Mouse (Mus musculus) cerebellum, postnatal 10 days (tissue): Measurements from ENCODE around the gene A730061H03Rik.

Experiments
- DNase-seq, 2 experiments: peaks; one replicate each; pipeline ENCODE4 v3.0.0; 2021; ENCODE audit warnings: mixed read lengths in 2 of 2

Gene A730061H03Rik

GRCm38 (mm10) chr14:55580731-55581130, 20.5 kb upstream of the A730061H03Rik start:
- no peak for DNase-seq

- no peak for DNase-seq
These were observed 19.6 kb upstream of the A730061H03Rik start for GRCm38 (mm10) chr14:55579511-55580496.

- peak; percentile 73 to 76 for DNase-seq
These were observed 18.6 kb upstream of the A730061H03Rik start for GRCm38 (mm10) chr14:55578668-55579269.

- DNase-seq: peak; percentile 92 to 95
These were observed 17.9 kb upstream of the A730061H03Rik start, which contains the start of gene Psme1 for GRCm38 (mm10) chr14:55577871-55578667. Gene Psme1 (plus strand): TSS chr14:55578123.

- DNase-seq: peak; percentile 60
These were observed 16.2 kb upstream of the A730061H03Rik start for GRCm38 (mm10) chr14:55576376-55576775.

GRCm38 (mm10) chr14:55575711-55576110, 15.5 kb upstream of the A730061H03Rik start:
- DNase-seq: no peak

- DNase-seq: no peak
These were observed 15.1 kb upstream of the A730061H03Rik start, which contains the start of gene Fitm1 for GRCm38 (mm10) chr14:55575302-55575701. Gene Fitm1 (plus strand): TSS chr14:55575617.

GRCm38 (mm10) chr14:55571760-55572159, 11.6 kb upstream of the A730061H03Rik start:
- DNase-seq: no peak

GRCm38 (mm10) chr14:55570588-55570987, 10.4 kb upstream of the A730061H03Rik start:
- no peak for DNase-seq

- DNase-seq: no peak
These were observed 7.3 kb upstream of the A730061H03Rik start for GRCm38 (mm10) chr14:55567496-55567895.

GRCm38 (mm10) chr14:55565748-55566147, 5.5 kb upstream of the A730061H03Rik start:
- no peak for DNase-seq

GRCm38 (mm10) chr14:55563249-55563648, 3.0 kb upstream of the A730061H03Rik start:
- DNase-seq: no peak

GRCm38 (mm10) chr14:55561860-55562259, 1.7 kb upstream of the A730061H03Rik start:
- no peak for DNase-seq

GRCm38 (mm10) chr14:55559799-55560201, 406 bp downstream of the A730061H03Rik start, which contains the start of gene Dcaf11:
Gene Dcaf11 (plus strand): TSS chr14:55560006.
- DNase-seq: peak; percentile 94 to 96

- DNase-seq: no peak
These were observed 1.3 kb downstream of the A730061H03Rik start for GRCm38 (mm10) chr14:55558740-55559448.

GRCm38 (mm10) chr14:55557587-55557986, 2.6 kb downstream of the A730061H03Rik start:
- no peak for DNase-seq

GRCm38 (mm10) chr14:55557003-55557402, 3.2 kb downstream of the A730061H03Rik start:
- DNase-seq: peak; percentile 93 to 95

- no peak for DNase-seq
These were observed 4.4 kb downstream of the A730061H03Rik start for GRCm38 (mm10) chr14:55555788-55556187.

GRCm38 (mm10) chr14:55554635-55555034, 5.6 kb downstream of the A730061H03Rik start:
- no peak for DNase-seq

GRCm38 (mm10) chr14:55551794-55552193, 8.4 kb downstream of the A730061H03Rik start:
- no peak for DNase-seq

- no peak for DNase-seq
These were observed 8.9 kb downstream of the A730061H03Rik start for GRCm38 (mm10) chr14:55551347-55551746.

GRCm38 (mm10) chr14:55550191-55550590, 10.0 kb downstream of the A730061H03Rik start:
- DNase-seq: peak; percentile 49 to 50
